Mouse (Mus musculus) cerebellum, adult 2 months (tissue): Measurements from ENCODE around the gene Cttnbp2. TPM values are rescaled to one million over a fixed set of nuclear protein-coding genes. Genes with fewer than 3 reads are reported as not detected.
A peak's percentile ranks its signal among the peaks of the same experiment; 100 is the strongest.

Experiments
- DNase-seq, 2 experiments: peaks; one replicate each; pipeline ENCODE4 v3.0.0; 2021
- H3K27ac ChIP-seq: fragments of 200-500 bp; 2 replicates; pipeline ENCODE4 v1.5.1; 2012; ENCODE audit warnings: low read length, control low read depth, inconsistent platforms; ENCODE audit not compliant: insufficient read depth
- H3K27me3 ChIP-seq: fragments of 200-500 bp; 2 replicates; pipeline ENCODE4 v1.6.1; 2012; ENCODE audit warnings: inconsistent platforms, mild to moderate bottlenecking, low read length, moderate library complexity; ENCODE audit not compliant: control insufficient read depth, insufficient read depth
- H3K4me1 ChIP-seq: fragments of 200-500 bp; 2 replicates; pipeline ENCODE4 v1.6.1; 2011; ENCODE audit warnings: low read length; ENCODE audit not compliant: control insufficient read depth, insufficient read depth
- H3K4me3 ChIP-seq: fragments of 200-500 bp; replicated peaks from 2 replicates; pipeline ENCODE3; 2011; ENCODE audit warnings: mild to moderate bottlenecking, low read depth, low read length, control low read depth; ENCODE audit not compliant: insufficient read depth
- CTCF ChIP-seq: fragments of 200-500 bp; IDR thresholded peaks from 2 replicates; pipeline ENCODE4 v1.5.1; 2011; ENCODE audit warnings: low read depth, mild to moderate bottlenecking, control low read depth, low read length, moderate library complexity, borderline replicate concordance; ENCODE audit not compliant: insufficient read depth
- POLR2A ChIP-seq: fragments of 200-500 bp; IDR thresholded peaks from 2 replicates; pipeline ENCODE4 v1.6.1; 2011; ENCODE audit warnings: low read length, control low read depth, borderline replicate concordance; ENCODE audit not compliant: insufficient read depth
- WGBS: fragments of 180-500 bp; shearing (Covaris S2); methylation state at CpG from one replicate; pipeline ENCODE4 v1.1.7; 2018; 5-methylcytosine and 5-hydroxymethylcytosine counted together
- polyA plus RNA-seq: library from polyadenylated mRNA; depleted of rRNA; stranded (reverse); fragments of >200 nt; gene quantifications from 2 replicates; pipeline ENCODE4 v1.2.3, GENCODE M21; 2012

Cttnbp2 gene
- polyA plus RNA-seq, 1 experiment: 36.8 TPM

DNA sequence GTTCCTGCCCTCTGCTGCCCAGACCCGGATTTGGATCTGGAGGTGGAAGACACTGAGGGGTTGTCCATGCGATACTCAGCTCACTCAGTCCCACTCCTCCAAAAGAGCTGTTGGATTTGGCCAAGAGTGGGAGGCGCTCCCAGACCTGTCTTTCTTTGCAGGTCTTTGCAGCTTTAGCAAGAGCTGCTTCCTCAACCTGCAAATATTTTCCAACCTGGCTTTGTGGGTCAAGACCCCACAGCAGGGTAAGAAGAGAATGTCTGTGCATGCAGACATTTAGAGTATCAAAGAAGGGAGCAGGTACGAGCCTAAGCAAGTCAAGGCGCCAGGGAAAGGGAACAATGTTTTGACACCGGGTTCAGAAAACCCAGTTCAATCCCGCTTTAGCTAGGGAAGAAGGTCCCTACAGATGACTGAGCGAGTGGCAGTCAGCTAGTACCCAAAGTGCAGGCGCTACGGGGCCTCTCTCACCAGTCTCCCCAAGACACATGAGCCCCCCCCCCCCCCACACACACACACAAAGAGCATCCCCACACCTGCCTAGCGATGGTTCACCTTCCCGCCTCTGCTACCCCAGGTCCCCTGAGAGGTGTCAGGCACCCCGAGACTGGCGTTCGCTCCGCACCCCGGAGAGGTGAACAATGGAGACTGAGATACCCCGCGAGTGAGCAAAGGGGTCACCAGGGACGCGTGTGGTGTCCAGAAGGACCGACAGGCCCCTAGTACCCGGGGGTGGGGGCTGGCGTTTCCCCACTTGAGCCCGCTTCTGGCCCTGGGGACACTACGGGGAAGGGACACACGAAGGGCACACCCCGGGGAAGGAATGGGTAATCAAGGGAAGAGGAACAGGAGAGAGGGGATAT, 801 bp downstream of the Cttnbp2 start:
- Histone ChIP-seq H3K27ac (no peak overlapping the region), H3K27me3 (no peaks in the 10 kb centered on the region), H3K4me3 (peak overlapping the region; percentile 71), H3K4me1 (no peaks in the 10 kb centered on the region)
- 3% methylated on average over 28 of the region's 28 CpGs for whole genome bisulfite sequencing
- TF ChIP-seq CTCF (no peak), POLR2A (no peak)
- DNase-seq: peak; percentile 30 to 56

DNA sequence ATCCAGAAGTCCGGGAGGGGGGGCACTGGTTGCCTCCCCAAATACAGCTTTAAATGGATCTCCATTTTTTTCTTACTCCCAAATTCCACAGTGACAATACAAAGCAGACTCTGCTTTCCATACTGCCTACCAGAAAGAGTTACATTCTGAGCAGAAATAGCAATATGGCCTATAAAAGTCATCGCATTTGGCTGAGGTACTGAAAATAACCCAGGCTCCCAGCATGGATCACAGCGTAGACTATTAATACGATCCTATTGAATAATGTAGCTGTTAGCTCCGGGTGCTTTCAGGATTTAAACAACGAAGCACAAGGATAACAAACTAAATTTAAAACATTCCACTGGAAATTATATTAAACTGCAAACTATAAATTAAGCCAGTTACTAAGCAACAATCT, 2.8 kb downstream of the Cttnbp2 start:
- TF ChIP-seq CTCF (no peak), POLR2A (no peak)
- WGBS: 84% methylated on average over 6 of the region's 6 CpGs
- H3K4me3 ChIP-seq: no peak overlapping the region
- H3K4me1 ChIP-seq: no peaks in the 10 kb centered on the region
- DNase-seq: no peak
- H3K27me3 ChIP-seq: no peaks in the 10 kb centered on the region
- no peak overlapping the region for H3K27ac ChIP-seq

DNA sequence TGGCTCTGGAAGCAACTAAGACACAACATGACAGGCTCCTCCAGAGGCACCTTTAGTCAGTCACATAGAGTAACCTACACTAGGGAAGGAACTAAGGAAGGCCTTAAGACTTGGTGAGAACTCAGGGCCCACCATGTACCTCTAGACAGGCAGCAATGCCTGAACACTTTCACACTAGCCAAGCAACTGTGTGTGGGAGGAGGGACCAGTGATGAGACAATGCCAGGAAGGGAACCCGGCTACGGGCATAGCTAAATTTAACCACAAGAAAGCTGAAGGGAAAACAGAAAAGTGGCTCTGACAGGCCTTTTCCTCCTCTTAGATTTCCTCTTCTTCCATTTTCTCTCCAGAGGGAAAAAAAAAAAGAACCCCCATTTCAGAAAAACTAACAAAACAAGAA, 6.6 kb downstream of the Cttnbp2 start:
- Histone ChIP-seq H3K4me3 (no peak overlapping the region), H3K4me1 (no peaks in the 10 kb centered on the region), H3K27me3 (no peaks in the 10 kb centered on the region), H3K27ac (no peak overlapping the region)
- TF ChIP-seq POLR2A (no peak), CTCF (no peak)
- no peak for DNase-seq
- WGBS: 61% methylated on average over 2 of the region's 2 CpGs

DNA sequence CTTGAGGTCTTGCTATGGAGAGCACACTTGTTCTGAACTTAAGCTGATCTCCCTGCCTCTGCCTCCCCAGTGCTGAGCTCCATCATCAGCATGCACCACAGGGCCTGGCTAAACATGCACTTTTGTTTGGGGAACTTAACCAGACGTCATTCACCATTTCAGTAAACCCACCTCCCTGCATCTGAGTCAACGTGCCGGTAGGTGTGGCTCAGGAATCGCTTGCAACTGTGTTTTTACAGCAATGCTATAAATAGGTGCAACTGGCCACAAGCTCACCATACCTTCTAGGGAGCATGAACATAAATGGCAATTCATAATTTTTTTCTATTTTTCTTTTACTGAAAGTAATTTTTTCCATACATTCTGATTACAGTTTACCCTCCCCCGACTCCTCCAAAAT, 14.8 kb downstream of the Cttnbp2 start:
- no peak for DNase-seq
- no peak overlapping the region for H3K4me3 ChIP-seq
- H3K27me3 ChIP-seq: no peaks in the 10 kb centered on the region
- TF ChIP-seq CTCF (no peak), POLR2A (no peak)
- no peaks in the 10 kb centered on the region for H3K4me1 ChIP-seq
- 76% methylated on average over 5 of the region's 5 CpGs for WGBS
- no peak overlapping the region for H3K27ac ChIP-seq

DNA sequence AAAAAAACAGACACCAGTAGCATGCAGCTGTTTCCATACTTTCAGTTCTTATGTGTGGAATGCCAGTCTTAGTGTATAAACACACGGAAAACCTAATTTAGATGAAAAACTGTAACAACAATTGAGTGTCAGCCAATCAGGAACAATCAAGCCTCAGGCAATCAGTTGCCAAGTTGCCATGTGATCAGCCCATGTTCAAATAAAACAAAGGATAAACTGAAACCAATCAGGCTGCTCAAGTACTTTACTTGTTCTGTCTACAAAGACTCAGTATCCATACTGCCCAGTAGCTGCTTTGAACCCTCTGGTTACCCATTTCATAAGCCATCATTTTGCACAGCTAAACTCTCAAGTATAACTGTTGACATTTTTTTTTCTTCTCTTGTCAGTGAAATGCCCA, 21.7 kb downstream of the Cttnbp2 start:
- no peak for DNase-seq
- no peak overlapping the region for H3K4me3 ChIP-seq
- 88% methylated on average over 1 of the region's 1 CpGs for WGBS
- H3K4me1 ChIP-seq: no peaks in the 10 kb centered on the region
- no peak overlapping the region for H3K27ac ChIP-seq
- TF ChIP-seq POLR2A (no peak), CTCF (no peak)
- H3K27me3 ChIP-seq: no peaks in the 10 kb centered on the region

DNA sequence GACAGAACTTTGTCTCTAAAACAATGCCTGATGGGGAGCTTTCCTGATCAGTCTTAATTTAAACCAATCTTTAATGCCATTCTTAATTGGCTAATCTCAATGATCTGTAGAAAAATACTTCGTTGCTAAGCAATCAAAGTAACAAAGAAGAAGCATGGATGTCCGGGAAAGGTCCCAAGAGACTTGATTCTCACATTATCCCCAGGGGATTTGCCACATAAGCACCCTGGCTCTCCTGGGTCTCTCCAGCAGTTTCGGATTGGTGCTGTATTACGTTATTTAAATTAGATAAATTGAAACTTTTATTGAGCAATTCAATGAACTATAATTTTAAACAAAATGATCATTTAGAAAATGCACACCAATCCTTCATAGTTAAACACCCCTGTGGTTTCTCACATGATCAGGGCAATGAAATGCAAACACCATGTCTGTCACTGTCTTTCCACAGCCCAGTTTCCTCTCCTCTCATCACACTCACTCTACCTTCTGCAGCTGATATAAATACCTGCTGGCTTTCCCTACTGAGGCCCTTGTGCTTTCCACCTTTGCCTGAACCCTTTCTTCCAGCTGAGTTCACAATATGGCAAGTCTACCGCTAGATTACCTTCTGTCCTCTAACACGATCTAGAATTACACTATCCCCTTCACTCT, 22.3 kb downstream of the Cttnbp2 start:
- no peak for TF ChIP-seq POLR2A
- no peak for TF ChIP-seq CTCF
- DNase-seq: no peak
- WGBS: 55% methylated on average over 6 of the region's 6 CpGs
- Histone ChIP-seq H3K4me1 (no peaks in the 10 kb centered on the region), H3K4me3 (no peak overlapping the region), H3K27me3 (no peaks in the 10 kb centered on the region), H3K27ac (no peak overlapping the region)

DNA sequence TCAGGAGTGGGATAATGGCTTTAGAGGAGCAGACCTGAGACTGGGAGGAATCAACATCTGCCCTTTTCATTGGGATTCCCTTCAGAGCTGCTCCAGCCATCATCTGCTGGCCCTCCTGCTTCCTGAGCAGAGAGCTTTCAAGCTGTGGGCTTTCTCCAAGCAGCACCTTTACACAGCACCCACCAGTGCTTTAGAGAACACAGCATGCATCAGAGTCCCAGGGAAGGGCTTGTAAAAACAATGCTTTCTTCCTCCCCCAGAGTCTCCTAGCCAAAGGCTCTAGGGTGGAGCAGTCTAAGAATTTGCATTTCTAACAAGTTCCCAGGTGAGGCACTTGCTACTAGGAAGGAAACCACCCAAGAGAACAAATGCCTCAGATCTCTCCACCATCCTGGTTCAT, 29.6 kb downstream of the Cttnbp2 start:
- no peak for DNase-seq
- H3K27ac ChIP-seq: no peak overlapping the region
- H3K4me1 ChIP-seq: no peaks in the 10 kb centered on the region
- TF ChIP-seq POLR2A: no peak
- no peak for TF ChIP-seq CTCF
- no peak overlapping the region for H3K4me3 ChIP-seq
- no peaks in the 10 kb centered on the region for H3K27me3 ChIP-seq

DNA sequence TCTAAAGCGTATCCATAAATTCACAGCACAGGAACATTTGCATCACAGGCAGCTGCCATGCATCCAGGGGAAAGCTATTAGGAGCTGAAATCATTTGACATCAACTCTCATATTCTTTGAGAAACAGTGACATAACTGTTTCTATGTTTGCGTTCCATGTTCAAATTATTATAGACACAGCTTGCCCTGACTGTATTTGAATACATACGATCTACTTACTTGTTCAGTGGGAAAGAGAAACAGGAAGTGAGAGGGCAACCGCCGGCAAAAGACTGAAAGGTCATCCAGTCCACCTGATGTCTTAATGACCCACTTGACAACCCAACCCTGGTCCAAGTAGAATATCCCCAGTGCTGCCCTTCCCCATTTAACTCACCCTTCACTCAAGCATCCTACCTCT, 30.6 kb downstream of the Cttnbp2 start:
- TF ChIP-seq CTCF (no peak), POLR2A (no peak)
- WGBS: 91% methylated on average over 5 of the region's 5 CpGs
- H3K4me3 ChIP-seq: no peak overlapping the region
- no peak for DNase-seq
- no peaks in the 10 kb centered on the region for H3K4me1 ChIP-seq
- H3K27ac ChIP-seq: no peak overlapping the region
- H3K27me3 ChIP-seq: no peaks in the 10 kb centered on the region
